Mouse (Mus musculus) liver, embryonic 18 days (tissue): ENCODE results near the gene Figla. TPM values are rescaled to one million over a fixed set of nuclear protein-coding genes. Genes with fewer than 3 reads are reported as not detected.

Source experiments
- polyA plus RNA-seq: library from polyadenylated mRNA; depleted of rRNA; stranded (reverse); fragments of >200 nt; gene quantifications from 2 replicates; pipeline ENCODE4 v1.2.3, GENCODE M21; 2012; rRNA removed

Figla gene
- not detected in 2 replicates for polyA plus RNA-seq

DNA sequence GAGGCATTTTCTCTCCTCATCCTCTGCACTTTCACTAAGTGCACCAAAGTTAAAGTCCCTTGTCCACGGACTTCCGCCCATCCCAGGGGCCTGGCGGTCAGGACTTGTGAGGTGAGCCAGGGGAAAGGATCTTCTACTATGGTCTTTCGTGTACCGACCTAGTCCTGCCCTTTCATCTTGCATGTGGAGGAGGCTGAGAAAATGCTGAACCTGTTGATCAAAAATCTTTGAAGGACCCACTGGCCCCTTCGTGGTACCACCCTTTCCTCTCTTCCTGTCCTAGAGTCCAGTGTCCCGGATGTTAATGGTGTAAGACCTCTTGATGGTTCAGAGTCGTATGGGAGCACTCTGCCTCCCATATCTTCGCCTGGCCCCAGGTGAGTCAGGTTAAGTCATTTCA is at the start of gene Figla:
Gene Figla (plus strand): TSS at position 301 of the 400 bp plus-strand sequence.

DNA sequence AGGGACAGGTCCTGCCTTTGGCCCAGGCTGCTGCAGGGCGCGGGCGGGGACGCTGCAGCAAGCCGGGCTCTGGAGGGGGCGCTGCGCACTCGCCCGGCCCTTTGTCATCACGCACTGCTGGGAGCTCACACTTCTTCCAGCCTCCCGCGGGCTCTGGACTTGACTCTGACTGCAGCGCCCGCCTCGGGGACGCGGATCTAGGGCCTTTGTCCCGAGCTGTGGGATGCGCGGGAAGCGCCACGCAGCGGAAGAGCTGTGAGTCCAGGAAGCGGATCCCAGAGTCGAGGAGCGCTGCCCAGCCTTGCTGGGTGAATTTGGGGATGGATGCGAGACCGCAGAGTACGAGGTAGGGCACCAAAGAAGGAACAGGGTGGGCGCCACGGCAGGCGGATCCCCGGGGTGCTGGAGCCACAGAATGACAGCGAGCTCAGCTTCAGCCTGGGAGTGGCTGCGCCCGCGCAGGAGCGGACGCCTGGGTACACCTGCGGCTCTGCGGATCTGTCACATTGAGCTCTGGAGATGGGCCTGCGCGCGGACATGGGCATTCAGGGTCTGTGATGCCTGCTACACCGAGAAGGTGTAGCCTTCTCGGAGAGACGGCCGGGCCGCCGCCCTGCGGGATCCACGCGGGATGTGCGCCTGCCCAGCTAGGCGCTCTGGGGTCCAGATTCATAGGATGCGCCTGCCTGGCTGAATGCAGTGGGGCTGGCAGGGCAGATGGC is 12.8 kb downstream of the Figla start, which contains the start of gene Add2:
Gene Add2 (plus strand): TSS at position 81 of the 722 bp plus-strand sequence.

Other genes starting within 250 kb of the Figla start
- gene Nat8f6, start 195.2 kb upstream of the Figla start, polyA plus RNA-seq = 0.06 TPM in 1 of 2 replicates, not detected in the other
- 0.02 TPM in 1 of 2 replicates, not detected in the other for gene Nat8f5, start 195.2 kb upstream of the Figla start, polyA plus RNA-seq
- gene Nat8, start 184.1 kb upstream of the Figla start, polyA plus RNA-seq = 0.03 and 0.12 TPM in 2 replicates
- 0.15 and 0.24 TPM in 2 replicates for gene Nat8f2, start 147.0 kb upstream of the Figla start, polyA plus RNA-seq
- 2.3 and 2.4 TPM in 2 replicates for gene Nat8f4, start 111.3 kb upstream of the Figla start, polyA plus RNA-seq
- gene Tprkb, start 104.3 kb upstream of the Figla start, polyA plus RNA-seq = 21.2 and 23.1 TPM in 2 replicates
- gene Nat8f1, start 100.5 kb upstream of the Figla start, polyA plus RNA-seq = 73.5 and 78.9 TPM in 2 replicates
- gene Dusp11, start 54.5 kb upstream of the Figla start, polyA plus RNA-seq = 19.2 and 20.3 TPM in 2 replicates
- 32.1 and 33.2 TPM in 2 replicates for gene Add2, start 12.5 kb downstream of the Figla start, polyA plus RNA-seq
- 2.4 and 2.7 TPM in 2 replicates for gene Tgfa, start 179.1 kb downstream of the Figla start, polyA plus RNA-seq